Mouse (Mus musculus) forebrain, embryonic 10.5 days (tissue): ENCODE measurements around the gene Zfp524. TPM values are rescaled to one million over a fixed set of nuclear protein-coding genes. Genes with fewer than 3 reads are reported as not detected.
A peak's percentile ranks its signal among the peaks of the same experiment; 100 is the strongest.

Experiments
- DNase-seq: peaks from one replicate; pipeline ENCODE4 v3.0.0-alpha.2; 2017; ENCODE audit warnings: low spot score; ENCODE audit errors: extremely low spot score
- H3K27ac ChIP-seq: fragments of 300-500 bp; sonication (generic); 2 replicates; pipeline ENCODE4 v1.5.1; 2016; ENCODE audit warnings: mild to moderate bottlenecking
- H3K27me3 ChIP-seq: fragments of 300-500 bp; sonication (generic); 2 replicates; pipeline ENCODE4 v1.6.1; 2016; ENCODE audit warnings: mild to moderate bottlenecking; ENCODE audit not compliant: poor library complexity, severe bottlenecking
- H3K36me3 ChIP-seq: fragments of 300-500 bp; sonication (generic); replicated peaks from 2 replicates; pipeline ENCODE4 v1.6.1; 2016; ENCODE audit warnings: mild to moderate bottlenecking, moderate library complexity
- H3K4me1 ChIP-seq: fragments of 300-500 bp; sonication (generic); 2 replicates; pipeline ENCODE4 v1.6.1; 2016
- H3K4me3 ChIP-seq: fragments of 300-500 bp; sonication (generic); 2 replicates; pipeline ENCODE4 v1.5.1; 2016; ENCODE audit warnings: mild to moderate bottlenecking, moderate library complexity
- H3K9me3 ChIP-seq: fragments of 300-500 bp; sonication (generic); 2 replicates; pipeline ENCODE4 v1.6.1; 2016; ENCODE audit warnings: mild to moderate bottlenecking, moderate library complexity
- WGBS: fragments of 180-500 bp; shearing (Covaris S2); methylation state at CpG from one replicate; pipeline ENCODE4 v1.1.7; 2016; 5-methylcytosine and 5-hydroxymethylcytosine counted together
- polyA plus RNA-seq: library from polyadenylated mRNA; unstranded; fragments of >200 nt; fragmentation: Nextera tagmentation; extraction: Ambion mirVana; gene quantifications from 2 replicates; pipeline ENCODE4 v1.2.1, GENCODE M21; 2016

Gene Zfp524
- polyA plus RNA-seq, 1 experiment from 2014 or later, result 8.4 TPM

DNA sequence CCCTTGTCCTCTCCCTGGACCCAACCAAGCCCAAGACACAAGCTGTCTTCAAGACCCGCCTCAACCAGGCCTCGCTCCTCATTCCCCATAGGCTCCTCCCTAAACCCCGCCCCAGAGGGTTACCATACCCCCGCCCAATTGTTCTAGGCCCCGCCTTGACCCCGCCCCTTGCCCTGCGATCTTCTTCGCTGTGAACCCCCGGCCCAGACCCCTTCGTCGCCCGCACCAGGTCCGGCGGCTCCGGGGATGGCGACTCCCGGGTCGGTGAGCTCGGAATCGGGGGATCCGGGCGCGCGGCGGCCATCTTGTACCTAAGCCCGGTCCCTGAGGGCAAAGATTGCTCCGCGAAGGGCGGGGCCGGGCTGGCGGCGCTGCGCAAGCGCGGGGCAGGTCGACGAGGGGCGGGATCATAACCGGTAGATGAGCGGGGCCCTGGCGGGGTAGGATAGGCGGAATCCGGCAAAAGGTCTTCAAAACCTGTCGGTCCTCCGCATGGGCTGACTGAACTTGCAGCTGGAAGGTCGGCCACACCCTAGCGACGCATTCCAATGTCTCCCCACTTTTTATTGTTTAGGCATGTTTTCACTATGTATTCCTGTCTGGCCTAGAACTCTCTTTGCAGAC lies 24.0 kb downstream of the Zfp524 start, which contains the start of gene Zfp784:
Zfp784 (minus strand) TSS at position 338 of the 624 bp plus-strand sequence.
- Histone ChIP-seq H3K4me3 (peak within 1 kb of the TSS; percentile 76), H3K27me3 (no peaks in the 10 kb centered on the region), H3K9me3 (peaks cover 29% of the 10 kb centered on the region), H3K4me1 (peaks cover 21% of the 10 kb centered on the region), H3K27ac (peak within 1 kb of the TSS; percentile 98), H3K36me3 (peaks cover 46% of the 10 kb centered on the region)
- under 1% methylated on average over 48 of the region's 48 CpGs for WGBS
- DNase-seq, result peak; percentile 90

DNA sequence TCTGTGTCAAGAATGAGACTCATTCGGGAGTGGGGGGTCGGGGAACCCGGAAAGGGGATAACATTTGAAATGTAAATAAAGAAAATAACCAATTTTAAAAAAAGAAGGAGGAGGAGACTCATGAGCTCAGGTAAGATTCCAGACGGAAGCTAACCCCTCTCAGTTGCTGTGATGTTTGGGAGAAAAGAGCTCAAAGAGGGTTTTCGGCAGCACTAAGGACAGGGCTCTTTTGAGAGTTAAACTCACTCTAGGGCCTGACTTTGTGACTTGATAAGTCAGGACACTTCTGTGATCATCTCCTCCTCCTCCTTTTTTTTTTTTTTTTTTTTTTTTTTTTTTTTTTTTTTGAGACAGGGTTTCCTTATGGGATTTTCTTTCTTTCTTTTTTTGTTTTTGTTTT lies 24.7 kb downstream of the Zfp524 start:
- no peak for DNase-seq
- Histone ChIP-seq H3K4me3 (peak overlapping the region; percentile 76), H3K36me3 (peaks cover 39% of the 10 kb centered on the region), H3K27me3 (no peaks in the 10 kb centered on the region), H3K27ac (peak overlapping the region; percentile 98), H3K4me1 (peaks cover 21% of the 10 kb centered on the region), H3K9me3 (peaks cover 22% of the 10 kb centered on the region)
- WGBS, result 45% methylated on average over 5 of the region's 5 CpGs

DNA sequence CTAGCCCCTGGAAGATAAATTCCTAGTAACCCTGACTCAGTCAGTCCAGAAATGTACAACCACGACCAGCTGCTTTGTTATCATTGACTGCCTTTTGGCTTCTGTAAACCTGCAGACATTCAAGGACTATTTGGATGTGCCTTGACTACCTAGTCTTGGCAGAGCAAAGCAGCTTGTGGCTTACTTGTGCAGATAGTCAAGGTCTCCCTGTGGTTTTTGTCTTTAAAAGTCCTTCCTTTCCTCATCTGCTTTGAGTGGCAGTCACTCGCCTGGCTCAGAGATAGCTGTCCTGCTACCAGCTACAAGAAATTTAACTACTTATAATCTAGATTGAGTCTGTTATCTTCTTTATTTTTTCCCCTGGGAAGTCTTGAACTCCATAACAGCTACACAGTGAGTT lies 30.8 kb downstream of the Zfp524 start:
- Histone ChIP-seq H3K27ac (no peak overlapping the region), H3K36me3 (peaks cover 13% of the 10 kb centered on the region), H3K9me3 (no peaks in the 10 kb centered on the region; the same call in 1 of the 2 replicates), H3K27me3 (peaks cover 5% of the 10 kb centered on the region; the same call in 1 of the 2 replicates), H3K4me3 (no peak overlapping the region), H3K4me1 (no peaks in the 10 kb centered on the region)
- DNase-seq, result no peak
- 81% methylated on average over 2 of the region's 2 CpGs for WGBS

DNA sequence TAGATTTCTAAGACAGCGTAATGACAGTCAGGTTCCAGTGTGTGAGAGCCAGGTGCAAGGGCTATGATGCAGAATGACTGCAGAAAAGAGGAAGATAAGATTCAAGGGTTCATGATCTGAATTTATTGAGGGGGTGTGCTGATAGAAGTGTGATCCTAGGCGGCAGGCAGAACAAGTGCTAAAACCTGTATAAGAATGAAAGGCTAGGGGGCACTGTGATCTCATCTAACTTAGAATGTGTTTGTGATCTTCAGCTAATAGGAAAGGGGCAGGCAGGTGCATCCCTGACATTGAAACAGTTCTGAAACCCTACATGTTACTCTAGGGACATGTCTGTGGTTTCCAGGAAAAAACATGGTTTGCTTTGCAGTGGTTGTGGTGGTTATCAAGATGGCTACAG lies 31.9 kb downstream of the Zfp524 start:
- no peaks in the 10 kb centered on the region; the same call in 1 of the 2 replicates for H3K9me3 ChIP-seq
- peaks cover 8% of the 10 kb centered on the region for H3K4me1 ChIP-seq
- no peak overlapping the region for H3K4me3 ChIP-seq
- H3K27ac ChIP-seq, result no peak overlapping the region
- WGBS, result 73% methylated on average over 2 of the region's 2 CpGs
- H3K27me3 ChIP-seq, result peaks cover 12% of the 10 kb centered on the region
- DNase-seq, result no peak
- H3K36me3 ChIP-seq, result peaks cover 6% of the 10 kb centered on the region

DNA sequence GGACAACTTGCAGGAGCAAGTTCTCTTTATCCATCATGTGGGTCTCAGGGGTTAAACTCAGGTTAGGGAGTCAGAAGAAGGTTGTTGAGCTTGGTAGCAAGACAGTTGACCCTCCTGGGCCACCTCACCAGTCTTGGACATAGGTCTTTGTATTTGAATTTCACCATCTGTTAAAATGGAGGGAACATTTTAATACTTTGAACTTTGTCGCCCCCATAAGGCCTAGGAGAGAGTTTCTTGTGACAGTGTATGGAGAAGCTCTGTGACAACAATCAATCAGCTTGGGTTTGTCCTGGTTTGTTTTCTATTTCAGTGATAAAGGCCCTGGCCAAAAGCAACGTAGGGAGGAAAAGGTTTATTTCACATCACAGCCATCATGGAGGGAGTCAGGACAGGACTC lies 33.1 kb downstream of the Zfp524 start:
- no peaks in the 10 kb centered on the region for H3K36me3 ChIP-seq
- 35% methylated on average over 2 of the region's 2 CpGs for WGBS
- H3K27me3 ChIP-seq, result peaks cover 20% of the 10 kb centered on the region
- H3K27ac ChIP-seq, result 0 out of 2 replicates have a peak overlapping the region, but pooled peaks have one; percentile 30
- no peak for DNase-seq
- no peak overlapping the region for H3K4me3 ChIP-seq
- peaks cover 16% of the 10 kb centered on the region for H3K4me1 ChIP-seq
- H3K9me3 ChIP-seq, result no peaks in the 10 kb centered on the region; the same call in 1 of the 2 replicates

DNA sequence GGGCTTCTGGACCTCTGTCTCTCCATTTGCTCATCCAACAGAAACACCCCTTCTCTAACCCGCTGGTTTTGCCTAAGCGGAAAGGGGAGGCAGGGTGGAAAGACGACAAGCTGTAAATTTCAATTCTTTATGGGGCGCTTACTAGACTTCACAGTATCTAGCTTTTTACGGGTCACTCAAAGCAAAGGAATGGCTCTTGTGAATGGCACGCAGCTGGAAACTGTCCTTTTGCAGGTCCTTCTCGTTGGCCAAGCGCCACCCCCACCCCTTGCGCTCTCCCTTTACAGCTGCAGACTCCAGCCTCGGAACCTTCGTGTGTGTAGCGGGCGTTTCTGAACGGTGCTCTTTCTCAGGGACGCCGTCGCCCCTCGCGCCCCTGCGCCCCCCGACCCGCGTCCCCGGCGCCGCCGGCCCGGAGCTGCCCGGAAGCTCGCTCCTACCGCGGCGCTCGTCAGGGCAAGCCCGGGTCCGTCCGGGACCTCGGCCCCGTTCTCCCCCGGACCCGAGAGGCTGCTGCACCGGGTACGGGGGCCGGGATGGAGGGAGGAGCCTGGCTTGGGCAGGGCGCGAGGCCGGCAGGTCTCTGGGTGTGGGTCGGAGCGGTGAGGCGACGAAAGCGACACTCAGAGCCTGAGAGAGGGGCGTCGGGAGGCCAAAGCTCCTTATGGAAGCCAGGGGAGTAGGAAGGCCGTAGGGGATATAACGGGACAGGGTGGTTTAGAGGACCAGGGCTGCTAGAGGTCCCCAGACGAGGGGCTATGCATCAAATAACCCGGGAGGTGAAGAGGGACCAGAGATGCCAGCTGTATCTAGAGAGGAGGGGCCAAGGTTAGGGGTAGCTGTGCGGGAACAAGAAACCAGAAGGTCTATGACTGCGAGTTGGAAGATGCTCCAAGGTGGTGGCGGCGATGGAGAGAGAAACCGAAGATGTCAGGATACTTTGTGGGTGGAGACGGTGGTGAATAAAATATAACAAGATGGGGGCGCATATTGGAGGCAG lies 37.3 kb downstream of the Zfp524 start, which contains the start of gene Zfp580:
Zfp580 (plus strand) TSS at position 346 of the 1,000 bp plus-strand sequence.
- Histone ChIP-seq H3K27me3 (peaks cover 62% of the 10 kb centered on the region), H3K27ac (peak within 1 kb of the TSS; percentile 88), H3K4me1 (peaks cover 42% of the 10 kb centered on the region), H3K36me3 (no peaks in the 10 kb centered on the region), H3K9me3 (no peaks in the 10 kb centered on the region; the same call in 1 of the 2 replicates), H3K4me3 (peak within 1 kb of the TSS; percentile 67)
- DNase-seq, result peak; percentile 83
- 1% methylated on average over 65 of the region's 65 CpGs for whole genome bisulfite sequencing

DNA sequence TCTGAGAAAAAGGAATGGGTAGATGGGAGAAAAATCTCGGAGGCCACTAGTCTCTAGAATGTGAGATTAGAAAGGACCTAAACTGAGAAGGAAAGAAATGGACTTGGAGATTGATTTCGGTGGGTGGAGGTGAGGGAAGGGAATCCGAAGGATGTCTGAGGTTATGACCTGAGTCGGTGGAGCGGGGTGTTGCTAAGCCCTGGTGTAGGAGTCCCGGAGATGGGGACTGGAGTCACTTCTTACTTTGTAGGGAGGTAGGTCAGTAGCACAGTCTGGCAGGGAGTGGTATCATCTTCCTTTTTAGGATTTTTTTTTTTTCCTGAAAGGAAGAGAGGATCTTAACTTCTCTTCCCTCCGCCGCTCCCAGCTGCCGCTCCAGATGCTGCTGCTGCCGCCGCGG lies 38.2 kb downstream of the Zfp524 start:
- 4% methylated on average over 12 of the region's 12 CpGs for WGBS
- Histone ChIP-seq H3K4me1 (peaks cover 51% of the 10 kb centered on the region), H3K9me3 (no peaks in the 10 kb centered on the region; the same call in 1 of the 2 replicates), H3K27ac (peak overlapping the region; percentile 60; the same call in 1 of the 2 replicates), H3K36me3 (no peaks in the 10 kb centered on the region), H3K4me3 (peak overlapping the region; percentile 67), H3K27me3 (peaks cover 71% of the 10 kb centered on the region)
- DNase-seq, result no peak

DNA sequence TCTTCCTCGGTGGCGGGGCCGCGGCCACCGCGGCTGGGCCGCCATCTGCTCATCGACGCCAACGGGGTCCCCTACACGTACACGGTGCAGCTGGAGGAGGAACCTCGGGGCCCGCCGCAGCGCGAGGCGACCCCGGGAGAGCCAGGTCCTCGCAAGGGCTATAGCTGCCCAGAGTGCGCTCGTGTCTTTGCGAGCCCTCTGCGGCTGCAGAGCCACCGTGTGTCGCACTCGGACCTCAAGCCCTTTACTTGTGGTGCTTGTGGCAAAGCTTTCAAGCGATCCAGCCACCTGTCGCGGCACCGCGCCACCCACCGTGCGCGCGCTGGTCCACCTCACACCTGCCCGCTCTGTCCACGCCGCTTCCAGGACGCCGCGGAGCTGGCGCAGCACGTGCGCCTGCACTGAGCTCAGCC lies 38.7 kb downstream of the Zfp524 start:
- WGBS, result 2% methylated on average over 45 of the region's 45 CpGs
- Histone ChIP-seq H3K27ac (peak overlapping the region; percentile 60; the same call in 1 of the 2 replicates), H3K27me3 (peaks cover 76% of the 10 kb centered on the region)

DNA sequence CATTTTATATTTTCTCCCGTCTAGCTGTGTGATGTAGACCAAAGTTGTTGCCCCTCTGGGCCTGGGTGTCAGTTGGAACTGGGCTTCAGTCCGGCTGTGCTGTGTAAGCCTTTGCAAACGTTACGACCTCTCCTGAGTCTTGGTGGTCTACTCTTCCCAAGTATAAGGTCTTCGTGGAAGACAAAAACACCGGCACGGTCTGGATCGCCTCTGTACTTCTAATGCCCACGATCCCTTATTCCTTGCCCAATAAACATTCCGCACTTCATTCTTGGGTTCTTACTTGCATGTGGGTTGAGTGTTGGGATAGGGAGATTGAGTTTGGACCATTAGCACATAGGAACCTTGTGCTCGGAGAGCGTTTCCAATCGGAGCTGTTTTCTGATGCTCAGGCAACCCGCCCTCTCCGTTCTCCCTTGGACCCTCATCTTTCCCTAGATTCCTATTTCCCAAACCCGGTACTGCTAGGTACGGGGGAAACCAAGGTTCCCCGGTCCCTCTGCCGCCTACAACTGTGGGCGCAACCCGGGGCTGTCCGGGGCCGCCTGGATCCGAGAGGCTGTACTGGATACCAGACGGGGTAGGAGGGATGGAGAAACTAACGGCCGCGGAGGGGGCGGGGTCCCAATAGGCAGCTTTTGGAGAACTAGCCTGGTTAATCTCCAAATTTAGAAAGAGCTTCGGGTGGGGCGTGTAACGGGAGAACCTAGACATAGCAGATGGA lies 39.4 kb downstream of the Zfp524 start:
- H3K27ac ChIP-seq, result 0 out of 2 replicates have a peak overlapping the region, but pooled peaks have one; percentile 60
- peaks cover 57% of the 10 kb centered on the region for H3K4me1 ChIP-seq
- H3K9me3 ChIP-seq, result no peaks in the 10 kb centered on the region; the same call in 1 of the 2 replicates
- WGBS, result 8% methylated on average over 32 of the region's 32 CpGs
- peak overlapping the region; percentile 67 for H3K4me3 ChIP-seq
- peaks cover 83% of the 10 kb centered on the region for H3K27me3 ChIP-seq
- DNase-seq, result peak; percentile 26
- no peaks in the 10 kb centered on the region for H3K36me3 ChIP-seq

More for the DNA sequence above, 38.7 kb downstream of the Zfp524 start:
- Histone ChIP-seq H3K4me3 (peak overlapping the region; percentile 67), H3K9me3 (no peaks in the 10 kb centered on the region; the same call in 1 of the 2 replicates), H3K36me3 (no peaks in the 10 kb centered on the region), H3K4me1 (peaks cover 56% of the 10 kb centered on the region)
- no peak for DNase-seq

DNA sequence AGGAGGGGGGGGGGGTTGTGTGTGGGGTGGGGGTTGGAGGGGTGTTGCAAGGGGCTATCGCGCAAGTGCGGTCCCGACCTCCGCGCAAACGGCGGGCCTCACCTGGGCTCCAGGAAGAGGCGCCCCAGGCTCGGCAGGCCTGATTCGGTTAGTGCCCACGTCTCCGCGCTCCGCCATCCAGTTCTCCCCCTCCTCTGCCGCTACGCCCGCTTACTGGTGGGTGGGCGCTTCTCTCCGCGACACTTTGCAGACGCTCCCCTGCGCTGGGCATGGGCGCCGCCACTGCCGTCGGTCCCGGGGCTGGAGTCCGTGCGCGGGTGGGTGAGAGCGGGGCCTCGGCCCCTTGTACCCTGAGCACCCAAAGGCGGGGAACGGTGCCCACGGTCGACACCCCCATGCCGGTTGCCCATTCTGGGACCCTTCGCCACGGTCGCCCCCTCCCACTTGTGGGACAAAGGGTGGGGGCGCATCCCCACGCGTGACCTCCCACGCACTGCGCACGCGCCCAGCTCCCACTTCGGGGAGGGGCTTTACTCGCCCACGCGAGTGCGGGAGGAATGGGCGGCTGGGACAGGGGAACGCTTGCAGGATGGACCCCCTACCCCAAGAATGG lies 42.5 kb downstream of the Zfp524 start:
- Histone ChIP-seq H3K27me3 (peaks cover 78% of the 10 kb centered on the region), H3K4me1 (peaks cover 64% of the 10 kb centered on the region), H3K27ac (peak overlapping the region; percentile 77), H3K36me3 (no peaks in the 10 kb centered on the region), H3K9me3 (no peaks in the 10 kb centered on the region), H3K4me3 (peak overlapping the region; percentile 57)
- WGBS, result 2% methylated on average over 40 of the region's 55 CpGs
- DNase-seq, result peak; percentile 35

DNA sequence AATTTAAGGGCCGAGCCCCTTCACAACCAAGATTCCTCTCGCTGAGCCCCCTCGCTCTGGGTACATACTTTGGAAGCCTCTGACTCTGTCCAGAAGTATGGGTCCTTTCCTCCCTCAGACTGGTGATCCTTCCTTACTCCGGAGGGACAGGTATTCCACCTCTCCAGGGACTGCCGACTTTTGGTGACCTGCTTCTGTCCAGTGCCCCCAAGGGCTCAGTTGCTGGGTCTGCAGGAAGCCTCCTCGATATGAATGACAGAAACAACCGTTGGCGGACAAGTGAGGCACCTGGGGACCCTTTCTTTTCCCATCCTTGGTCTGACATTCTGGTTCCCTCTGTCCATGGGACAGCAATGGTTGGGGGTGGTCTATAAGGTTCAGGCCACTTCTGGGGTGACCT lies 43.2 kb downstream of the Zfp524 start:
- peaks cover 72% of the 10 kb centered on the region for H3K27me3 ChIP-seq
- peaks cover 57% of the 10 kb centered on the region for H3K4me1 ChIP-seq
- H3K36me3 ChIP-seq, result no peaks in the 10 kb centered on the region
- no peak overlapping the region for H3K27ac ChIP-seq
- no peaks in the 10 kb centered on the region for H3K9me3 ChIP-seq
- no peak for DNase-seq
- H3K4me3 ChIP-seq, result peak overlapping the region; percentile 57
- WGBS, result 32% methylated on average over 8 of the region's 8 CpGs
